Mouse (Mus musculus): ENCODE data around the gene Gon7.

GRCm38 (mm10) chr12:102739096-102739495, 18.5 kb downstream of the Gon7 start:
- TF ChIP-seq POLR2A (IDR thresholded peaks at IDR 0.05; ENCODE audit: control insufficient read depth, low read depth, low read length) (no peak), CTCF (IDR thresholded peaks at IDR 0.05; ENCODE audit: control insufficient read depth, insufficient read depth, insufficient replicate concordance, low read depth, low read length) (no peak)

Measured in testis, adult 2 months (tissue).